Mouse (Mus musculus) cortical plate, adult 2 months (tissue): ENCODE measurements around the gene Btbd3. TPM values are rescaled to one million over a fixed set of nuclear protein-coding genes. Genes with fewer than 3 reads are reported as not detected.
A peak's percentile ranks its signal among the peaks of the same experiment; 100 is the strongest.

ENCODE experiments used
- H3K27ac ChIP-seq: fragments of 200-500 bp; 2 replicates; pipeline ENCODE4 v1.5.1; 2012; ENCODE audit warnings: low read length, control low read depth, inconsistent platforms; ENCODE audit not compliant: insufficient read depth
- H3K4me1 ChIP-seq: fragments of 200-500 bp; 2 replicates; pipeline ENCODE4 v1.6.1; 2011; ENCODE audit warnings: low read length; ENCODE audit not compliant: control insufficient read depth, insufficient read depth
- H3K4me3 ChIP-seq: fragments of 200-500 bp; 2 replicates; pipeline ENCODE4 v1.5.1; 2011; ENCODE audit warnings: mild to moderate bottlenecking, low read length, control low read depth; ENCODE audit not compliant: insufficient read depth
- CTCF ChIP-seq: fragments of 200-500 bp; IDR thresholded peaks from 2 replicates; pipeline ENCODE4 v1.5.1; 2011; ENCODE audit warnings: mild to moderate bottlenecking, control low read depth, low read length; ENCODE audit not compliant: insufficient read depth; ENCODE audit errors: extremely low read depth
- POLR2A ChIP-seq: fragments of 200-500 bp; IDR thresholded peaks from 2 replicates; pipeline ENCODE4 v1.6.1; 2011; ENCODE audit warnings: mild to moderate bottlenecking, low read length, control low read depth; ENCODE audit not compliant: insufficient read depth; ENCODE audit errors: extremely low read depth
- polyA plus RNA-seq: library from polyadenylated mRNA; depleted of rRNA; stranded (reverse); fragments of >200 nt; gene quantifications from 2 replicates; pipeline ENCODE4 v1.2.3, GENCODE M21; 2012

Gene Btbd3
- polyA plus RNA-seq, 1 experiment, result 76.4 TPM

DNA sequence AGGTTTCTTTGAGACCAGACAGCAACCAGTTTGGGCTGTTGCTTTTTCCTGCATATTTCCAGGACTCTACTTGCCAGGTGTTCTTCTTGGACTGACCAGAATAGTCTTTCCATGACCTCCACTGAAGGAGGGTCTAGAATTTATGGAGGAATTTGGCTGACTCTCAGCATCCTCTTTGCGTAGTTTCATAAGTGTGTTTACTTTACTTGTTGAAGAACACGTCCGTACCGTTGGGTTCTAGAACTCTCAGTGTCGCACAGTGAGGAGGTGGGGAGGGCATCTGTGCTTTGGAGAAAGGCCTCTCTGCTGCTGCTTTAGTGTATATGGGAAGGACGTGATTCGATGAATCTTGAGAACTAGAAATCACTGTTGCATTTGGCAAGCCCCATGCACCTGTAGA lies 4.8 kb downstream of the Btbd3 start:
- H3K27ac ChIP-seq, result 0 out of 2 replicates have a peak overlapping the region, but pooled peaks have one; percentile 8
- H3K4me3 ChIP-seq, result no peak overlapping the region
- TF ChIP-seq POLR2A (no peak), CTCF (no peak)
- H3K4me1 ChIP-seq, result peaks cover 7% of the 10 kb centered on the region; the same call in 1 of the 2 replicates

DNA sequence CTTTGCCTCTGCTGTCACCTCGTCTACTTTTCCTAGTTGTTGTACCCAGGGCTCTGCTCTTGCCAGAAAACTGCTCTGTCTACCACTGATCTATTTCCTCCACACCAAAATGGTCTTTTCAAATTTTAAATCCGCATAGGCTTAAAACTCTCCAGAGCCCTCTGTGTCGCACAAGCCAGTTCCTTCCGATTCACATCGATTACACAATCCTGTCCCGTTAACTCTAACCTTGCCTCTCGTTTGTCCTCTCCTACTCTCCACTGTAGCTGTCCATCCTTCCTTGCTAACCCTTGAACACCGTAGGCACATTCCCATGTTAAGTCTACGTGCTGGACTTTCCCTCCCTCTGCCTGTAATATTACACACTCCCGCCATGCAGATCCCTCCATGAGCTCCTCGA lies 6.5 kb downstream of the Btbd3 start:
- Histone ChIP-seq H3K27ac (no peak overlapping the region), H3K4me1 (peaks cover 11% of the 10 kb centered on the region), H3K4me3 (no peak overlapping the region)
- TF ChIP-seq CTCF, result no peak
- no peak for TF ChIP-seq POLR2A

DNA sequence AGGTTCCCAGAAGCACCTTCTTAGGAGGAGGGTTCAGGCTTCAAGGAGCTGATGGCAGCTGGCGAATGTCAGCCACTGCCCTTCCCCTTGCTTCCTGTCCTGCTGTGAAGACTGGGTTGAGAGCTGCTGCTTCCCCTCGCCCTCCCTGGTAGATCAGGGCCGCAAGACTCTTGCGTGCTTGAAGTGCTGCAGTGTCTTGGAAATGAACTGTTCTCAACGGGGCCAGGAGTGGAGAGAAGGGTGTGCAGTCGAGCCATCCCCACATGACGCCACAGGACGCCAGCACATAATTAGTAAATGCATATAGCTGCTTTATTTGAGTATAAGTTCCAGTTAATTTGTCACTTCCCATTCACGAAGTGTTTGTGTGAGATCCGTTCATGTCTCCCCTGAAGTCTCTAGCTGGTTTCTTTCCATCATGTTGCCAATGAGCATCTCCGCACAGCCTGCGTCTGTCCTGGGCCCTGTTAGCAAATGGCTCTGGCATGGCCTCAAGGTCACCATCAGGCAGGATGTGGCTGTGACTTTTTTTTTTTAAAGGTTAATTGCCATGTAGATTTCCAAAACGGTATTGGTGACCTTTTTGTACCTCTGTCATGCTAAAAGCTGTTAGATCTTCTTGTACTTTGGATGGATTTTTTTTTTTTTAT lies 9.1 kb downstream of the Btbd3 start:
- Histone ChIP-seq H3K4me3 (no peak overlapping the region), H3K4me1 (peaks cover 11% of the 10 kb centered on the region), H3K27ac (no peak overlapping the region)
- TF ChIP-seq CTCF (no peak), POLR2A (no peak)

DNA sequence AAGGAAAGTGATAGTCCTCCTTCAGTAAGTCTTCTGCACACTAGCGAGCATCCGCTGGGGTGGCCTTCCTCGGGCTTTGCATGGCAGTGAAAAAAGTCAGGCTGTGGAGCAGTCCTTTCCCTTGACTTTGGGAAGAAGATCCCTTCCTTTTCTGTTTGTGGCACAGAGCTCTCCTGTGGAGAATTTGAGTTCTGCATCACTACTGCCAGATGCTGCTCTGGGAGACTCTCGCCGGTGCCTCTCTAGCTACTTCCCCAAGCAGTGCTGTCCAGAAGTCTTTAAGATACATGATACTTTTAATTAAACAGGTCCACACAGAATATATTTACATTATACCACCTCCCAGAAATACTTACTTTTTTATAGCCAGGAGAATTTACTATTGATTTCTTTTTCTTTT lies 10.3 kb downstream of the Btbd3 start:
- no peak overlapping the region for H3K4me3 ChIP-seq
- no peak overlapping the region for H3K27ac ChIP-seq
- H3K4me1 ChIP-seq, result peaks cover 8% of the 10 kb centered on the region
- TF ChIP-seq POLR2A, result no peak
- TF ChIP-seq CTCF, result no peak

DNA sequence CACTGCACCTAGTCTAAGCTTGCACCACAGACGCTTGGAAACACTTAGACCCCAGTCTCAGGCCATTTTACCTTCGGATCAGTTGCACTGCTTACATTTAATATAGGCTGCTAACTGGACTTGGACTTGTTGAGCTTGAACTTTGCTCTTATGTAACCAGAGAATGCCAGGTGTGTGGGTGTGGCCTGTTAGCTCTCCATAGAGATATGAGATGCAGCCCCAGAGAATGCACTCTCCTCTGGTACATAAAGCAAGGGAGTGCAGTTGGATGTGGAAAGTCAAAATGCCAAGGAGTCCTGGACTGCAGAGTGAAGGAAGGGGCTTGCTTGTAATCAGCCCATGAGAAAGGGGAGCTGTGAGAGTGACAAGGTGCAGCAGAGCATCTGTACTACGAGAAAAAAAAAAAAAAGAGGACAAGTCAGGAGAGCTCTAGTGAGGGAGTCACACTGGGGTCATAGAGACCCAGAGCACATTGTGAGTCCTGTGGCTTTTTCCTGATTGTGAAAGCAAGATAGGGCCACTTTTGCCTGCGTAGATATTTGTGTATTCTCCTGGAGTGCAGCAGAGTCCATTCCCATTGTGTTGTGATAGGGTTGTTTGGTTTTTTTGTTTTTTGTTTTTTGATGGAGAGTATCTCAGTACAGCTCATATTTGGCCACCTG lies 11.6 kb downstream of the Btbd3 start:
- no peak overlapping the region for H3K4me3 ChIP-seq
- peak overlapping the region; percentile 29; the same call in 1 of the 2 replicates for H3K27ac ChIP-seq
- TF ChIP-seq POLR2A (no peak), CTCF (no peak)
- peaks cover 8% of the 10 kb centered on the region for H3K4me1 ChIP-seq

DNA sequence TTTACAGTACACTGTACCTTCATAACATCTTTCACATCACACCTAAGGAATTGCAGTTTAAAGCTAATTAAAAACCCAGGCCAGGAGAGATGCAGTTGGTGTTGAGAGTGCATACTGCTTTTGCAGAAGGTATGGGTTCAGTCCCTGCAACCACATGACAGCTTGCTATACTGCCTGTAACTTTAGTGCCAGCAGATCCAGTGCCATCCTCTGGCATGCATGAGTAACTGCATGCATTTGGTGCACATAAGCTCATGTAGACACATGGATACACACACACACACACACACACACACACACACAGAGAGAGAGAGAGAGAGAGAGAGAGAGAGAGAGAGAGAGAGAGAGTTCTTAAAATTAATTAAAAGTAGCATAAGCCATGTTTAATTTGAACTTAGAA lies 13.0 kb downstream of the Btbd3 start:
- H3K4me1 ChIP-seq, result peaks cover 8% of the 10 kb centered on the region
- no peak overlapping the region for H3K4me3 ChIP-seq
- TF ChIP-seq CTCF, result 0 out of 2 replicates have a peak, but pooled peaks have one; percentile 1
- TF ChIP-seq POLR2A, result no peak
- H3K27ac ChIP-seq, result no peak overlapping the region

DNA sequence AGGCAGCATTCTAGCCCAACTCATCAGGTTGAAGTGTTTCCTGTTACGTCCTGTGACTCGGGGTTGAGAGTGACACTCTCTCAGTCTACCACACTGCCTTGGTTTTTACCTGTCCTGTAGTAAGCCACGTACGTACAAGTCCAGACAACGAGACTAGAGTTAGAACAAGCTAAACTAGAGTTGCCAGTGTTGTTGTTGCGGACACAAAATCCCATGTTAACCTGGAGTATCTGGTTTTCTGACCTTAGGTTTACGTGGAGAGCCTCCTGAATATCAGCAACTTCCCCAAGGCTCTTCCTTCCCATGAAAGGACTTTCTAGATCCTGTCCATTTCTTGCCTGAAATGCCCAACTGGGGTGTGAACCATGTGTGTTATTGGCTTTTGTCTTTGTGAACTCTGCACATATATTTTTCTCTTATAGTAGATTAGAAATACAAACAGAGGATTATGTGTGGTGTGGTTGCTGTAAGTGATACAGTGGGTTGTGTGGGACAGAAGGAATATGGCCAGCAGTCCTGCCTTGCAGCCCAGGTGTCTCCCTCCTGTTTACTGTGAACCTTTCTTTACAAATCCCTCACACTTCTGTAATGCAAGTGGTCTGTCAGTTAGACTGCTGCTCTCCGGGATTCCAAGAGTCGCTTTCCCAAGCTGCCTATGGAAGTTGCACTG lies 17.2 kb downstream of the Btbd3 start:
- Histone ChIP-seq H3K27ac (no peak overlapping the region), H3K4me3 (no peak overlapping the region), H3K4me1 (peaks cover 2% of the 10 kb centered on the region; the same call in 1 of the 2 replicates)
- TF ChIP-seq POLR2A (no peak), CTCF (no peak)

DNA sequence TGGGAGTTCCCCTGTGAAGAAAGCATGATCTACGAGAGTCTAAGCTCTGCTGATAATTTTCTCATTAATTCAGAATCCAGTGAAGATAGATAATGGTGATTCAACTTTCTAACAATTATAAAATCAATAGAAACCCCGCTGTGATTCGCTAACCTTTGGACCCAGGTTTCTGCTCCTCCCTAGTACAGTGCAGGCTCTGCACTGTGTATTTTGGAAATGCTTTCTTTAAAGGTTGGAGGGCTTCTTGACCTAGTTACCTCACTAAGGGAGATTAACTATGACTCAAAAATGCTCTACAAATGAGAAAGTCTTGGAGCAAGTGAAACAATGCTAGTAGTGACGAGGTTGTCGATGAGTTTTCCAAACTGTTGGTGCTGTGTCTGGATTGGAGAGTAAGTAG lies 17.7 kb downstream of the Btbd3 start:
- H3K4me1 ChIP-seq, result peaks cover 2% of the 10 kb centered on the region; the same call in 1 of the 2 replicates
- TF ChIP-seq POLR2A (no peak), CTCF (no peak)
- no peak overlapping the region for H3K27ac ChIP-seq

DNA sequence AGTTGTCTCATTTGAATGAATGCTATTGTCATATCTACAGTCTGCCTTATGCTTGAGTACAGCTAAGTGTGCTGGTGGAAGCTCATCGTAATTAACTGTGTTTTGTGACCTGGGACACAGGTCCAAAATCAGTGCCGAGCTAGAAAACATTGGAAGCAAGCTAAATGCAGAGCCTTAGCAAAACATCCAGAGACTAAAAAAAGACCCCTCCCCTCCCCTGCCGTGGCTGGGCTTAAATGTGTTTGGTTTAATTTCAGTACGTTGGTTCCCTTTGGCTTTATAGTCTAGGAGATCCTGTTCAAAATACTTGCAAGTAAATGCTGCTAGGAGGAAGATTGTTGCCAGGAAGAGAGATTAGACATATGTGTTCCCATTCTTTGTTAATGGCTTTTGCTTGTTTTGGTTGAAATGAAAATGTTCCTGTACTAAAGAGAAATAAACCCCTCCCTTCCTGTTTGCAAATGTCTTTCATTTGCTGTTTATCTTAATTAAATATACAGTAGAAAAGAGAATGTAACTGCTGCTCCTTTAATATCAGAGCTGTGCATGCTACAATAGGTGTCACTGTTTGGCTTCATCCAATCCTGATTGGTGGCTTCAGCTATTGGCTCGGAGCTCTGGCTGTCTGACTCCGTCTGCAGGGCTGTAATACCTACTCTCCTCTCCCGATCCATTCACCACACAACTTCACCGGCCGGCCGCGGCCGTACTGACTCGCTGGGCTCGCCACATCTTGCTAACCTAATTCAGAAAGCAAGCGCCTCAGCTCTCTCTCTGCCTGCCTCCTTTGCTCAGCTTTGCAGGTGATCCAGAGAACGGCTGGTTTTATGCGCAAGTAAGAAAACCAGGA lies 21.7 kb downstream of the Btbd3 start:
- TF ChIP-seq POLR2A (peak; percentile 99), CTCF (no peak)
- Histone ChIP-seq H3K4me1 (peaks cover 2% of the 10 kb centered on the region; the same call in 1 of the 2 replicates), H3K4me3 (peak overlapping the region; percentile 55), H3K27ac (peak overlapping the region; percentile 79)

More for the DNA sequence above, 17.7 kb downstream of the Btbd3 start:
- no peak overlapping the region for H3K4me3 ChIP-seq
